Comparison of ENCODE assay signal across 9 mouse cellular contexts in genomic region chr13:29581762-29582700, GRCm38 (mm10).
DNase-seq lines count a peak whose midpoint lies in the region; ATAC-seq lines count a peak whose summit lies in the region.
"Had no signal": no experiment of that assay in that cellular context is flagged by ENCODE, and none has a peak within 500 bp of the region (broad histone marks: within the 10 kb centered on the region; RNA-seq: fewer than 3 reads in every experiment).

No protein-coding gene starts in this region.

- H3K9me3 ChIP-seq in heart, embryonic 15.5 days (replicated peaks) = no peaks in the 10 kb centered on the region
- no peaks in the 10 kb centered on the region for H3K9me3 ChIP-seq in heart, embryonic 11.5 days (replicated peaks; ENCODE audit: control insufficient read depth, low read length)

- H3K4me3 ChIP-seq in heart, embryonic 15.5 days = no peak overlapping the region
- no peak overlapping the region for H3K4me3 ChIP-seq in heart, embryonic 11.5 days (ENCODE audit: low read depth, low read length)

- H3K27ac ChIP-seq in heart, embryonic 15.5 days = no peak overlapping the region
- no peak overlapping the region for H3K27ac ChIP-seq in heart, embryonic 11.5 days (ENCODE audit: low read depth, low read length)
- H3K27ac ChIP-seq: liver, embryonic 14.5 days had no signal

- DNase-seq in right cerebral cortex, adult 18-20 months = peak; percentile 33
- no peak for DNase-seq in right cerebral cortex, postnatal 25 days
- DNase-seq in layer of hippocampus, adult 8-10 months (ENCODE audit: low spot score in 2 of 2) = peak; percentile 35 to 51
- peak; percentile 85 for DNase-seq in testis, postnatal 10 days (ENCODE audit: low spot score)
- DNase-seq in embryo, embryonic 10.5 days (ENCODE audit: low spot score) = no peak
- DNase-seq in gastrocnemius, postnatal 14 days = no peak

- ATAC-seq in heart, embryonic 15.5 days (replicated peaks; ENCODE audit: insufficient number of reproducible peaks, insufficient read depth, low FRiP score, low read depth) = 0 out of 2 replicates have a peak, but pooled peaks have one; percentile 39
- ATAC-seq in heart, embryonic 11.5 days (replicated peaks; ENCODE audit: insufficient number of reproducible peaks, low FRiP score, low TSS enrichment) = no peak

- no peak overlapping the region for H3K9ac ChIP-seq in heart, embryonic 15.5 days
- H3K9ac ChIP-seq in heart, embryonic 11.5 days (ENCODE audit: low read depth, low read length) = no peak overlapping the region
- H3K9ac ChIP-seq: liver, embryonic 14.5 days had no signal

- no peak overlapping the region for H3K4me2 ChIP-seq in heart, embryonic 15.5 days
- no peak overlapping the region for H3K4me2 ChIP-seq in heart, embryonic 11.5 days

- intact Hi-C loops in gastrocnemius, postnatal 14 days (cut with DNase I; ENCODE audit: low total_unique reads) = no loop called here

- H3K27me3 ChIP-seq in heart, embryonic 15.5 days = no peaks in the 10 kb centered on the region
- no peaks in the 10 kb centered on the region for H3K27me3 ChIP-seq in heart, embryonic 11.5 days (ENCODE audit: control insufficient read depth, insufficient read depth, low read length)

- WGBS in heart, embryonic 15.5 days = 69% methylated on average over 9 of the region's 9 CpGs
- WGBS in heart, embryonic 11.5 days (ENCODE audit: insufficient replicate concordance) = 83% methylated on average over 9 of the region's 9 CpGs

- peaks cover 7% of the 10 kb centered on the region for H3K4me1 ChIP-seq in heart, embryonic 15.5 days (replicated peaks)
- H3K4me1 ChIP-seq in heart, embryonic 11.5 days (ENCODE audit: control insufficient read depth, insufficient read depth, low read length) = no peaks in the 10 kb centered on the region

- H3K36me3 ChIP-seq in heart, embryonic 15.5 days = no peaks in the 10 kb centered on the region
- H3K36me3 ChIP-seq in heart, embryonic 11.5 days (ENCODE audit: control insufficient read depth, insufficient read depth, low read length) = no peaks in the 10 kb centered on the region

Comparison
In these comparisons a context has a peak if more than half of its experiments do, and no peak if none do; other contexts are left out.
1. DNase-seq: peak in right cerebral cortex, adult 18-20 months (single experiment), layer of hippocampus, adult 8-10 months (2 of 2) and testis, postnatal 10 days (single experiment); none in right cerebral cortex, postnatal 25 days (single experiment), embryo, embryonic 10.5 days (single experiment) and gastrocnemius, postnatal 14 days (single experiment).